Mouse (Mus musculus): ENCODE measurements around the gene Ahdc1. TPM values are rescaled to one million over a fixed set of nuclear protein-coding genes. Genes with fewer than 3 reads are reported as not detected.

Gene Ahdc1
- polyA plus RNA-seq, 1 experiment from 2014 or later: 6.3 TPM

DNA sequence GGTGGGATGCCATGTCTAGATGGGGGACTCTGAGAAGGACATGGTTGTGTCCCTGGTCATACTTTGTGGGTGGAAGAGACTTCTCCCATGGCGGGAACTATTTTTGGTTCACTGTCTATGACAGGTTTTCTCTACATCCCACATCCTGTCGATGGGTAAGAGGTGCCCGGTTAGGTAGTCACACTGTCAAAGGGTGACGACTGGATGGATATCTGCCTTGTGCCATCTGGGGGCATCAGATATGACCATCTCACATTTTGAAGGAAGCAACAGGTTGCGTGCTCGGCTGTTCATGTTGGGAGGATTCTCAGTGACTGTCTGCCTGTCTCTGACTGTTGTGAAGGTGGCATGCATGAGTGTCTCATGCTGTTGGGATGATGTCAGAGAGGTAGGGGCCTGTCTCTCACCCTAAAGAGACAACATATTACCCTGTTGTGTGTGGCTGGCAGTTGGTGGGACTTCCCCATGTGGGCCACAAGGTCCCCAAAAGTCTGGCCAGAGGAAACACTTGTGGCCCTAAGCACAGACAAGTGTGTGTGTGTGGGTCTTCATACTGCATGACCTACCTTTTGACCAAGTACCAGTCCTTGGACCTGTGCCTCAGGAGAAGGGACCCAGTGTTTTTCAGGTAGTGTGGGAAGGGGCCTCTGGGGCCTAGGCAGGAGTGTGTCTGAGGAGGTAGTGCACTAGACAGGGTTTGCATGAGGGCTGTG is 39.9 kb downstream of the Ahdc1 start:
- WGBS: 60% methylated on average over 6 of the region's 6 CpGs
- ATAC-seq (replicated peaks; ENCODE audit: insufficient number of reproducible peaks, insufficient read depth, low FRiP score, low read depth): no peak
- peak overlapping the region; percentile 98 for H3K27ac ChIP-seq
- no peaks in the 10 kb centered on the region for H3K27me3 ChIP-seq
- H3K9me3 ChIP-seq (replicated peaks): no peaks in the 10 kb centered on the region
- H3K4me1 ChIP-seq (replicated peaks): peaks cover 97% of the 10 kb centered on the region
- no peak overlapping the region for H3K4me3 ChIP-seq
- H3K9ac ChIP-seq: peak overlapping the region; percentile 32; the same call in 1 of the 2 replicates
- H3K36me3 ChIP-seq: peaks cover 3% of the 10 kb centered on the region; the same call in 1 of the 2 replicates
- 0 out of 2 replicates have a peak overlapping the region, but pooled peaks have one; percentile 9 for H3K4me2 ChIP-seq

DNA sequence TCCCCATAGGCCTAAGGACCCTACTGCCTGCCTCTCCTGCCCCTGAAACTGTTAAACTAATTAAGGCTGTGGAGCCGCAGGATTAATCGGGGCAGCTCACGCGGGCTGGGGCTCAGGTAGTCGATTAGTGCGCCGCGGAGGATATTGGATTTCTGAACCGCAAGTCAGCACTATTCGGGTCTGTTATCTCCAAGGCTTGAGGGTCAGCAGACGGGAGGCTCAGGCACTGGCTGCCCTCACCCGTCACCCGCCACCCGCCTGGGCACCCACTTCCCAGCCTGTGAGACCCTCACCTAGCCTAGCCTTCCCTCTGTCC is 40.4 kb downstream of the Ahdc1 start:
- Histone ChIP-seq H3K36me3 (peaks cover 3% of the 10 kb centered on the region; the same call in 1 of the 2 replicates), H3K4me2 (0 out of 2 replicates have a peak overlapping the region, but pooled peaks have one; percentile 9), H3K27me3 (no peaks in the 10 kb centered on the region), H3K9ac (peak overlapping the region; percentile 32; the same call in 1 of the 2 replicates), H3K9me3 (replicated peaks) (no peaks in the 10 kb centered on the region), H3K4me1 (replicated peaks) (peaks cover 97% of the 10 kb centered on the region), H3K27ac (peak overlapping the region; percentile 98), H3K4me3 (no peak overlapping the region)
- no peak for ATAC-seq (replicated peaks; ENCODE audit: insufficient number of reproducible peaks, insufficient read depth, low FRiP score, low read depth)
- 32% methylated on average over 14 of the region's 14 CpGs for WGBS

DNA sequence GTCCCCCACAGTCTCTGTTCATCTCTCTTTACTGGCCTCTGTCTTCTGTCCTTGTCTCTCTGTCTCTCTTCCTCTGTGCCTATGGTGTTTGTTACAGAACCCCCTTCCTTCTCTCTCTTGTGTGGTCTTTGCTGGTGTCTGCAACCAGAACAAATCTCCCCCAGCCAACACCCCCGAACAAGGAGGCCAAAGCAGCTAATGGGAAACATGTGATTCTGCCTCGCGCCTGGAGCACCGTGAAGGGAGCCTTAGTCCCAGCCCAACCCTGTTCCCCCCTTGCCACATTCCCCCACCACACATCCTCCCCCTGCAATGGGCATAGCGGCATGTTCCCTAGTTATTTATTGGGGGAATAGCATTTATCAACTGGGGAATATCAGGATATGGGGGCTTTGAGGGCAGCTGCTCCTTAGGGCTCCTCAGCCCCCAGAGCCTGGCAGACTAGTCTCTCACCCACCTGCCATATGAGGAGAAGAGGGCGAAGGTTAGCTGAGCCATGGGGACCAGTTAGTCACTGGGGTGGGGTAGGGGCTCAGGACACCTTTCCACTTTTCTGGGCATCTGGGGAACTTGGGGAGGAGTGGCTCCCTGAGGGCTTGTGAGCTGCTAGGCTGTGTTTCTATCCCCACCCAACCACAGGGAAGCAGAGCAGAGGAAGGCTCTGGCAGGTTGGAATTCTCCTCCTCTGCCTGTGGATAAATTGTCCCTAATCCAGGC is 41.1 kb downstream of the Ahdc1 start:
- 0 out of 2 replicates have a peak overlapping the region, but pooled peaks have one; percentile 32 for H3K9ac ChIP-seq
- peaks cover 3% of the 10 kb centered on the region; the same call in 1 of the 2 replicates for H3K36me3 ChIP-seq
- no peak overlapping the region for H3K4me3 ChIP-seq
- no peak overlapping the region for H3K4me2 ChIP-seq
- H3K27me3 ChIP-seq: no peaks in the 10 kb centered on the region
- no peak for ATAC-seq (replicated peaks; ENCODE audit: insufficient number of reproducible peaks, insufficient read depth, low FRiP score, low read depth)
- H3K4me1 ChIP-seq (replicated peaks): peaks cover 97% of the 10 kb centered on the region
- 48% methylated on average over 6 of the region's 6 CpGs for WGBS
- H3K9me3 ChIP-seq (replicated peaks): no peaks in the 10 kb centered on the region
- H3K27ac ChIP-seq: peak overlapping the region; percentile 98

DNA sequence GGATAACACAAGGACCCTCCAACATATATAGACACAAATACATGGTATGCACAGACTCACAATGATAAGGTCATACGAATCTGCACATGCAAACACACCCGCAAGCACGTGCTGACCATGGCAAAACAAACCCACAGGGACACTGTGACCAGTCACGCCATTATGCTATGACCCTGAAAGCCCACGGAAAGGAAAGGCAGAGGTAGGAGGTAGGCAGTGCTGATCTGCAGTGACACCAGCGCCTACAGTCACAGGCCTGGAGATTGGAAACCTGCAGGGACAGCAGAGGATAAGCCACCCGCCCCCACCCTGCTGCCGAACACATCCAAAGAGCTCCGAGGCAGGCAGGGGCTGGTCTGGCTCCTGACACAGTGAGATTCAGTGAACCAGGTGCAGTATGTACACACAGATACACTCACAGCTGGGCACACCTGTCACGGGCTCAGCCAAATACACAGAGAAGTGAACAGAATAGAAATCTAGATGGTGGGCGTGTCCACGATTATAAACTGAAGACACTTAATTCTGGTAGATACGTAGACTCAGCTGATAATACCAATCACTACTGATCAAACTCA is 42.0 kb downstream of the Ahdc1 start:
- Histone ChIP-seq H3K4me2 (no peak overlapping the region), H3K9ac (no peak overlapping the region), H3K36me3 (peaks cover 3% of the 10 kb centered on the region; the same call in 1 of the 2 replicates), H3K4me1 (replicated peaks) (peaks cover 97% of the 10 kb centered on the region), H3K27ac (peak overlapping the region; percentile 98), H3K27me3 (no peaks in the 10 kb centered on the region), H3K4me3 (no peak overlapping the region), H3K9me3 (replicated peaks) (no peaks in the 10 kb centered on the region)
- 65% methylated on average over 13 of the region's 13 CpGs for WGBS
- ATAC-seq (replicated peaks; ENCODE audit: insufficient number of reproducible peaks, insufficient read depth, low FRiP score, low read depth): no peak

DNA sequence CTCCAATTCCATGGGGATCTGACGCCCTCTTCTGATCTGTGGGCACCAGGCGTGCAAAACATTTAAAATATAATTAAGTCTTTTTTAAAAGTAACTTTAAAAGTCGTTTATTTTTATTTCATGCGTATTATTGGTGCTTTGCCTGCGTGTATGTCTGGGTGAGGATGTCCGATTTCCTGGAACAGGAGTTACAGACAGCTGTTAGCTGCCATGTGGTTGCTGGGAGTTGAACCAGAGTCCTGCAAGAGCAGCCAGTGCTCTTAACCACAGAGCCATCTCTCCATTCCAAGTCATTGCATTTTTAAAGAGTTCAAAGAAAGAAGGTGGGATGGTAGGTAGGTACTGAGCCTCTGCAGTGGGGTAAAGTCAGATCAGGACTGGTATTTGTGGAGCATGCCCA is 43.5 kb downstream of the Ahdc1 start:
- no peaks in the 10 kb centered on the region for H3K9me3 ChIP-seq (replicated peaks)
- 74% methylated on average over 6 of the region's 6 CpGs for WGBS
- H3K4me2 ChIP-seq: no peak overlapping the region
- H3K27ac ChIP-seq: peak overlapping the region; percentile 91
- no peak for ATAC-seq (replicated peaks; ENCODE audit: insufficient number of reproducible peaks, insufficient read depth, low FRiP score, low read depth)
- H3K9ac ChIP-seq: no peak overlapping the region
- H3K4me3 ChIP-seq: no peak overlapping the region
- peaks cover 3% of the 10 kb centered on the region; the same call in 1 of the 2 replicates for H3K36me3 ChIP-seq
- H3K27me3 ChIP-seq: no peaks in the 10 kb centered on the region
- peaks cover 97% of the 10 kb centered on the region for H3K4me1 ChIP-seq (replicated peaks)

DNA sequence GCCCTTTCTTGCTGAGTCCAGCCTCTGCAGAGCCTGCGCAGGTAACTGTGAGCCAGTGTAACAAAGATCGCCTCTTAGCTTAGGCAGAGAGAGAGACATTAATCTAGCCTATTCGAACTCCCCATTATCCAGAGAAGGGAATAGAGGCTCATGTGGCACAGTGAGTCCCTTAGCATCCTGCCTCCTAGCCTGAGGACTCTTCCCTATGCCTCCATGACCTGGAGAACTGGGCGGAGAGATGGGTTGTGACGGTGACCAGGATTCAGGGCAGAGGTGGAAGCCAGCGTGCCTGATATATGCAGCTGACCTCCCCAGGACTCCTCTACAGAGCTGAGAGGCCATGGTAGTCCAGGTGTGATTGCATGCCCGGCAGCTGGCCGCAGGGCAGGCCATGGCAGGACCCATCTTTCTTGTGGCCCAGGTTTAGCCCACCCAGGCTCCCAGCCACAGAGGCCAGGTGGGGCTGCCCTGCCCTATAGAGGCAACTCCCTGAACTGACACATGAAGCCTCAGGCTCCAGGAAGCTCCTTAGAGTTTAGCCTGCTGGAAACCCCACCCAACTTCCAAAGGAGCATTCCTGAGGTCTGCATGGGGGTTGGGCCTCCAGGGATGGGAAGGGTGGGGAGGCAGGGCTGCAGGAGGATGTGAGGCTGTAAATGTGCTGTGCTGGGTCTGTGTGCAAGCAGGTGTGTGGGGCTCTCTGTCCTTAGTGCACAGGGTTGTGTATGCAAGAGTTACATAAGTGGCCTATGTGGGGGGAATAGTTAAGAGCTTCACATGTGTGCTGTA is 44.3 kb downstream of the Ahdc1 start:
- no peaks in the 10 kb centered on the region for H3K9me3 ChIP-seq (replicated peaks)
- H3K27ac ChIP-seq: peak overlapping the region; percentile 91
- no peak overlapping the region for H3K4me2 ChIP-seq
- ATAC-seq (replicated peaks; ENCODE audit: insufficient number of reproducible peaks, insufficient read depth, low FRiP score, low read depth): 0 out of 2 replicates have a peak, but pooled peaks have one; percentile 1
- peak overlapping the region; percentile 4; the same call in 1 of the 2 replicates for H3K9ac ChIP-seq
- H3K27me3 ChIP-seq: no peaks in the 10 kb centered on the region
- peaks cover 3% of the 10 kb centered on the region; the same call in 1 of the 2 replicates for H3K36me3 ChIP-seq
- H3K4me3 ChIP-seq: no peak overlapping the region
- peaks cover 96% of the 10 kb centered on the region for H3K4me1 ChIP-seq (replicated peaks)
- WGBS: 71% methylated on average over 8 of the region's 8 CpGs

DNA sequence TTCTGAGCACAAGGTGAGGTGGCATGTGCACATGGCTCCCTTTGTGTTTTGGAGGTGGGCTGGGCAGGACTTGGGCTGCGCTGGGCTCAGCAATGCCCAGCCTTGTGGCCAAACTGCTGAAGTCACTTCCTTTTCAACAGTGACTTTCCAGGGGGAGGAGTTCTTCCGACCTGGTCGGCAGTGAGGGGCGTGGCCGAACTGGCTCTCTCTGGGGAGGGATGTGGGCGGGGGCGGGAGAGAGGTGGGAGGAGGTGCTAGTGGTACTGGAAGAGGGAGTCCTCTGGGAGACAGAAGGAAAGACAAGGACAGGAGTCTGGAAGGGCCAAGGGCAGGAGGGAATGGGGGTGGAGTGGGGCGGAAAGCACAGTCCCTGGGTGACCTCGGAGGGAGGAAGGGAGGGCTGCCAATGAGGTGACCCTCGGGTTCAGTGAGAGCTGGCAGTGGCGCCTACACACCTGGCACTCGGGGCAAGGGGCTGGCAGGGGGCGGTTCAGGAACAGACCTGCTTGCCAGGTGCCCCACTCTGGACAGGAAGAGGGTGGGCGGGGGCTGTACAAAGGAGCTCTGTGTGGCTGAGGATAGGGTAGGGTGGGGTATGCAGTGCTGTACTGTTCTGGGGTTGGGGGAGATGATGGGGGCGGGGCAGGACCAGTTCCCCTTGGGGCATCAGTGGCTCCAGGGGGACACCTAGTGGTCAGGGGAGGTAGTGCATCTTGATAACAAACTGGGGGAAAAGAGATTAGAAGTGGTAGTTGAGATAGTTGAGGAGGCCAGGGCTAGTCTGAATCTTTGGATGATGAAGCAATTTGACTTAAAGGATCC is 45.2 kb downstream of the Ahdc1 start:
- Histone ChIP-seq H3K4me1 (replicated peaks) (peaks cover 90% of the 10 kb centered on the region), H3K4me2 (peak overlapping the region; percentile 58), H3K9me3 (replicated peaks) (no peaks in the 10 kb centered on the region), H3K27me3 (no peaks in the 10 kb centered on the region), H3K4me3 (peak overlapping the region; percentile 18; the same call in 1 of the 2 replicates), H3K36me3 (peaks cover 11% of the 10 kb centered on the region), H3K27ac (peak overlapping the region; percentile 91), H3K9ac (0 out of 2 replicates have a peak overlapping the region, but pooled peaks have one; percentile 4)
- 4% methylated on average over 15 of the region's 15 CpGs for WGBS
- peak; percentile 68 for ATAC-seq (replicated peaks; ENCODE audit: insufficient number of reproducible peaks, insufficient read depth, low FRiP score, low read depth)

DNA sequence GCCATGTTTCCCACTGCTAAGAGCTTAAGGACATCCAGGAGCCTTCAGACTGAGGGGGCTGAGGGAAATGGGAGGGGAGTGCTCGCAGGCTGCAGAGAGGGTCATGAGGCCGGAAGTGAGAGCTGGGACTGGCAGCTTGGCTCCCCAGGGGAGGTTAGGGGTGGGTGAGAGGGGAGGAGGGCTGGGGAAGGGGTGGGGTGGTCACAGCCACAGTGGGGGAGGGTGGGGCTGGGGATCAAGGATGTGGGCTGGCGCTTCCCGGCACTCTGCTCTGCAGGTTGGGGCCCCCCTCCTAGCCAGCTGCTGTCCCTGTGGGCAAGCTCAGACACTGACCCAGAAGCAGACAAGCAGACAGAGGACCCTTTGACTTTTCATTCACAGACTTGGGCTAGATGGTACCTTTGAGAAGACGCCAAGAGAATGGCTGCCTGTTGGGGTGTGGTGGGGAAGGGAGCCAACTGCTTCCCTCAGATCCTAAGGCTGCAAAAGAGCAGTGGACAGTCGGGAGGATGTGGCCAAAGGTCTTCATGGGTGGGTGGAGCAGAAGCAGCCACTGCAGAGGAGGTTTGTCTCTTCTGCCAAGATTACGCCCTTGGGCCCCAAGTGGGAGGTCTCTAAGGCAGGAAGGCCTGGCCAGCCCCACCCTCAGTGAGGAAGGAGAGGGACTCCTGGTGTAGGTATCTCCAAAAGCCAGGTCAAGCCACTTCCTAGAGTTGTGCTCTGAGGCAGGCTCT is 46.5 kb downstream of the Ahdc1 start:
- H3K4me2 ChIP-seq: peak overlapping the region; percentile 34
- H3K4me3 ChIP-seq: no peak overlapping the region
- peaks cover 77% of the 10 kb centered on the region for H3K4me1 ChIP-seq (replicated peaks)
- peak overlapping the region; percentile 91 for H3K27ac ChIP-seq
- WGBS: 23% methylated on average over 7 of the region's 7 CpGs
- no peak overlapping the region for H3K9ac ChIP-seq
- peaks cover 24% of the 10 kb centered on the region for H3K36me3 ChIP-seq
- no peaks in the 10 kb centered on the region for H3K9me3 ChIP-seq (replicated peaks)
- peak; percentile 39 for ATAC-seq (replicated peaks; ENCODE audit: insufficient number of reproducible peaks, insufficient read depth, low FRiP score, low read depth)
- no peaks in the 10 kb centered on the region for H3K27me3 ChIP-seq

DNA sequence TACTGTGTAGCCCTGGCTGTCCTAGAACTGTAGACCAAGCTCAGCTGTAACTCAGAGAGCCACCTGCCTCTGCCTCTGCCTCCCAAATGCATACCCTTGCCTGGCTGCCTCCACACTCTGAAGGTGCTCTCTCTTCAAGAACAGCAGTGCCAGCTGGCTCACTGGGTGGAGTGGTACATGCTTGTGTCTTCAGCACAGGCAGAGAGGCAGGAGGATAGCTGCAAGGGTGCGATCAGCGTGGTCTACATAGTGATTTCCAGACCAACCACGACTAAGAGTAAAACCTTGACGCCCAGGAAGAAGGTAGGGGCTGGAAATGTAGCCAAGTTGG is 47.0 kb downstream of the Ahdc1 start:
- no peak for ATAC-seq (replicated peaks; ENCODE audit: insufficient number of reproducible peaks, insufficient read depth, low FRiP score, low read depth)
- peaks cover 29% of the 10 kb centered on the region for H3K36me3 ChIP-seq
- H3K9me3 ChIP-seq (replicated peaks): no peaks in the 10 kb centered on the region
- no peaks in the 10 kb centered on the region for H3K27me3 ChIP-seq
- H3K4me1 ChIP-seq (replicated peaks): peaks cover 72% of the 10 kb centered on the region
- no peak overlapping the region for H3K9ac ChIP-seq
- H3K4me3 ChIP-seq: no peak overlapping the region
- WGBS: 86% methylated on average over 4 of the region's 4 CpGs
- H3K27ac ChIP-seq: peak overlapping the region; percentile 91
- H3K4me2 ChIP-seq: peak overlapping the region; percentile 34
